Comparison of ENCODE assay signal across 8 mouse cellular contexts in the genomic region with DNA sequence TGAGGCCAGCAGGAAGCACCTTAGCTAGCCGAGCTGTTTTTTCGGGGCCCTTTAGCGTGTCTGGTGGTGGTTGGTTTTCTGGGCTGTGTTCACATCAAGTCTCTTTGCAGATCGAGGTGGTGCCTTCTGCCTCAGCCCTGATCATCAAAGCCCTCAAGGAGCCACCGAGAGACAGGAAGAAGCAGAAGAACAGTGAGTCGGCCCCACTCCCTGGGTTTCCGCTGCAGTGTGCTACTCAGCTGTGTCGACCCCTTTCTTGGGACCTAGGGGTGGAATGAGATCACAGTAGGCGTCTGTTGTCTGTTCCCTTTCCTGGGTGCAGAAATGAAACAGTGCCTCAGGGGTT. TPM values are rescaled to one million over a fixed set of nuclear protein-coding genes. Genes with fewer than 3 reads are reported as not detected.
DNase-seq lines count a peak whose midpoint lies in the region; ATAC-seq and TF ChIP-seq lines count a peak whose summit lies in the region.

No protein-coding gene starts in this region.

- no peaks in the 10 kb centered on the region for H3K9me3 ChIP-seq in forebrain, embryonic 14.5 days (replicated peaks; ENCODE audit: control insufficient read depth, low read length)
- no peaks in the 10 kb centered on the region for H3K9me3 ChIP-seq in liver, postnatal 0 days (ENCODE audit: low read length)

- H3K9ac ChIP-seq in forebrain, embryonic 14.5 days (ENCODE audit: low read length), result peak overlapping the region; percentile 93
- H3K9ac ChIP-seq in liver, postnatal 0 days (replicated peaks), result peak overlapping the region; percentile 95

- H3K27ac ChIP-seq in forebrain, embryonic 14.5 days (ENCODE audit: low read depth, low read length), result no peak overlapping the region
- H3K27ac ChIP-seq in liver, postnatal 0 days (ENCODE audit: low read depth), result peak overlapping the region; percentile 94

- peaks cover 41% of the 10 kb centered on the region for H3K36me3 ChIP-seq in C2C12 (ENCODE audit: control insufficient read depth, insufficient read depth)
- peaks cover 34% of the 10 kb centered on the region for H3K36me3 ChIP-seq in forebrain, embryonic 14.5 days (ENCODE audit: control insufficient read depth, insufficient read depth, low read length)
- peaks cover 10% of the 10 kb centered on the region for H3K36me3 ChIP-seq in liver, postnatal 0 days (replicated peaks; ENCODE audit: insufficient read depth, low read length)

- TF ChIP-seq CTCF in C2C12 (IDR thresholded peaks at IDR 0.05; ENCODE audit: control insufficient read depth, insufficient read depth, insufficient read length), result no peak
- no peak for TF ChIP-seq CTCF in liver, postnatal 0 days (IDR thresholded peaks at IDR 0.05; ENCODE audit: low read depth)

- no peak for TF ChIP-seq EP300 in liver, postnatal 0 days (IDR thresholded peaks at IDR 0.05; ENCODE audit: low read depth)

- peaks cover 55% of the 10 kb centered on the region for H3K79me2 ChIP-seq in C2C12 (ENCODE audit: control insufficient read depth, insufficient read depth)

- 6% methylated on average over 9 of the region's 9 CpGs for WGBS in forebrain, embryonic 14.5 days
- WGBS in liver, postnatal 0 days (ENCODE audit: insufficient replicate concordance), result 2% methylated on average over 9 of the region's 9 CpGs

- H3K4me3 ChIP-seq in C2C12 (ENCODE audit: insufficient read depth, poor library complexity, severe bottlenecking), result peak overlapping the region; percentile 92
- H3K4me3 ChIP-seq in forebrain, embryonic 14.5 days (ENCODE audit: low read depth, low read length), result peak overlapping the region; percentile 75
- peak overlapping the region; percentile 66 for H3K4me3 ChIP-seq in liver, postnatal 0 days (ENCODE audit: low read depth, low read length)

- H3K27me3 ChIP-seq in C2C12 (ENCODE audit: control insufficient read depth, insufficient read depth, insufficient read length), result no peaks in the 10 kb centered on the region
- H3K27me3 ChIP-seq in forebrain, embryonic 14.5 days (replicated peaks; ENCODE audit: control insufficient read depth, insufficient read depth, low read length), result no peaks in the 10 kb centered on the region
- H3K27me3 ChIP-seq in liver, postnatal 0 days (ENCODE audit: insufficient read depth, low read length), result no peaks in the 10 kb centered on the region

- H3K4me1 ChIP-seq in forebrain, embryonic 14.5 days (ENCODE audit: control insufficient read depth, insufficient read depth, low read length), result peaks cover 20% of the 10 kb centered on the region
- peaks cover 51% of the 10 kb centered on the region for H3K4me1 ChIP-seq in liver, postnatal 0 days (ENCODE audit: insufficient read depth)

- H3ac ChIP-seq in C2C12 (ENCODE audit: control insufficient read depth, insufficient read length, low read depth), result peak overlapping the region; percentile 93

- peaks cover 34% of the 10 kb centered on the region for H3K79me3 ChIP-seq in C2C12 (ENCODE audit: low read depth)

- H3K4me2 ChIP-seq in forebrain, embryonic 14.5 days (ENCODE audit: low read length), result peak overlapping the region; percentile 92
- peak overlapping the region; percentile 97 for H3K4me2 ChIP-seq in liver, postnatal 0 days (ENCODE audit: low read depth, low read length)

- no peak for ATAC-seq in forebrain, embryonic 14.5 days
- ATAC-seq in liver, postnatal 0 days, result no peak

- DNase-seq in adrenal gland, postnatal 14 days, result peak; percentile 25
- no peak for DNase-seq in adrenal gland, postnatal 10 days
- DNase-seq in forebrain, embryonic 14.5 days (ENCODE audit: low spot score), result no peak
- DNase-seq in liver, postnatal 0 days, result no peak
- DNase-seq in thymus, postnatal 4 days, result peak; percentile 73
- DNase-seq in ovary, postnatal 14 days (ENCODE audit: low spot score), result no peak
- DNase-seq in left cerebral cortex, adult 11 months (ENCODE audit: low spot score), result no peak

TF ChIP-seq in C2C12, 6 proteins besides CTCF, POLR2A, EP300 and RAD21:
- no peak for TF ChIP-seq USF1 (IDR thresholded peaks at IDR 0.05; ENCODE audit: low read depth)
- no peak for TF ChIP-seq CEBPB (IDR thresholded peaks at IDR 0.05; ENCODE audit: low read depth)
- TF ChIP-seq MAX (IDR thresholded peaks at IDR 0.05), result no peak
- no peak for TF ChIP-seq MYOG (IDR thresholded peaks at IDR 0.05; ENCODE audit: control insufficient read depth, extremely low read depth, insufficient read length)
- no peak for TF ChIP-seq FOSL1 (IDR thresholded peaks at IDR 0.05; ENCODE audit: insufficient read depth, low read length, poor library complexity, severe bottlenecking)
- no peak for TF ChIP-seq MYOD1 (IDR thresholded peaks at IDR 0.05; ENCODE audit: control insufficient read depth, insufficient read length, low read depth)

RNA-seq across cellular contexts. Expression of a gene that starts 1.4 kb away (rescaled TPM):
- 14.1 and 17.2 TPM in 2 replicates for total RNA-seq in adrenal gland, postnatal 14 days (2021)
- 10 to 100 TPM; 14.6 to 23.7 TPM for total RNA-seq in adrenal gland, postnatal 10 days (2021)
- 10.3 TPM for polyA plus RNA-seq in C2C12 (2012; fragmentation: generic; extraction: Trizol)
- 13.6 and 15.7 TPM in 2 replicates for polyA plus RNA-seq in forebrain, embryonic 14.5 days (2014; fragmentation: Nextera tagmentation; extraction: Ambion mirVana)
- polyA plus RNA-seq in liver, postnatal 0 days (2015; fragmentation: Nextera tagmentation; extraction: Ambion mirVana), result 1.3 and 1.6 TPM in 2 replicates

RNA-seq across cellular contexts. Expression of a gene that starts 1.5 kb away (rescaled TPM):
- total RNA-seq in adrenal gland, postnatal 14 days (2021), result 155 and 192 TPM in 2 replicates
- total RNA-seq in adrenal gland, postnatal 10 days (2021), result 100 to 1,000 TPM; 174 to 187 TPM
- polyA plus RNA-seq in C2C12 (2012; fragmentation: generic; extraction: Trizol), result 3,677 TPM
- 94.3 and 128 TPM in 2 replicates for polyA plus RNA-seq in forebrain, embryonic 14.5 days (2014; fragmentation: Nextera tagmentation; extraction: Ambion mirVana)
- 103 and 104 TPM in 2 replicates for polyA plus RNA-seq in liver, postnatal 0 days (2015; fragmentation: Nextera tagmentation; extraction: Ambion mirVana)

RNA-seq across cellular contexts. Expression of a gene that starts 19.0 kb away (rescaled TPM):
- 18.3 and 20.8 TPM in 2 replicates for total RNA-seq in adrenal gland, postnatal 14 days (2021)
- 10 to 100 TPM; 20.1 to 23.0 TPM for total RNA-seq in adrenal gland, postnatal 10 days (2021)
- 4.3 TPM for polyA plus RNA-seq in C2C12 (2012; fragmentation: generic; extraction: Trizol)
- 11.2 TPM in 2 replicates for polyA plus RNA-seq in forebrain, embryonic 14.5 days (2014; fragmentation: Nextera tagmentation; extraction: Ambion mirVana)
- polyA plus RNA-seq in liver, postnatal 0 days (2015; fragmentation: Nextera tagmentation; extraction: Ambion mirVana), result 11.7 and 11.8 TPM in 2 replicates

Comparison
In these comparisons a context has a peak if more than half of its experiments do, and no peak if none do; other contexts are left out.
1. DNase-seq: peak in adrenal gland, postnatal 14 days (single experiment) and thymus, postnatal 4 days (single experiment); none in adrenal gland, postnatal 10 days (single experiment), forebrain, embryonic 14.5 days (single experiment), liver, postnatal 0 days (single experiment), ovary, postnatal 14 days (single experiment) and left cerebral cortex, adult 11 months (single experiment).
2. RNA of a gene that starts 1.5 kb away (polyA plus RNA-seq): 3,677 TPM in C2C12 (single experiment); 94.3 to 128 TPM in forebrain, embryonic 14.5 days and 103 to 104 TPM in liver, postnatal 0 days; every median in the first group is over 10 times any median in the second.
3. Peak in every context shown above with its lines, with median percentiles within 50 percentile points of each other: H3K4me3 ChIP-seq.